Mouse (Mus musculus) neural tube, embryonic 15.5 days (tissue): ENCODE results near the gene Vwa3a. TPM values are rescaled to one million over a fixed set of nuclear protein-coding genes. Genes with fewer than 3 reads are reported as not detected.
A peak's percentile ranks its signal among the peaks of the same experiment; 100 is the strongest.

Experiments used
- ATAC-seq: fragments of 200-750 bp; cut with Nextera tagmentation; 2 replicates; pipeline ENCODE4 v1.8.0; 2017; ENCODE audit warnings: mild to moderate bottlenecking, moderate TSS enrichment, moderate library complexity; ENCODE audit not compliant: low FRiP score
- H3K27ac ChIP-seq: fragments of 300-500 bp; sonication (generic); replicated peaks from 2 replicates; pipeline ENCODE4 v1.5.1; 2015; ENCODE audit warnings: mild to moderate bottlenecking, inconsistent platforms
- H3K27me3 ChIP-seq: fragments of 300-500 bp; sonication (generic); replicated peaks from 2 replicates; pipeline ENCODE4 v1.6.1; 2015; ENCODE audit warnings: inconsistent platforms
- H3K36me3 ChIP-seq: fragments of 300-500 bp; sonication (generic); 2 replicates; pipeline ENCODE4 v1.6.1; 2015; ENCODE audit warnings: inconsistent platforms
- H3K4me1 ChIP-seq: fragments of 300-500 bp; sonication (generic); 2 replicates; pipeline ENCODE4 v1.6.1; 2015; ENCODE audit warnings: inconsistent platforms
- H3K4me2 ChIP-seq: fragments of 300-500 bp; sonication (generic); 2 replicates; pipeline ENCODE4 v1.6.1; 2015; ENCODE audit warnings: inconsistent platforms, mild to moderate bottlenecking, moderate library complexity
- H3K4me3 ChIP-seq: fragments of 300-500 bp; sonication (generic); replicated peaks from 2 replicates; pipeline ENCODE4 v1.5.1; 2015; ENCODE audit warnings: mild to moderate bottlenecking, inconsistent platforms
- H3K9ac ChIP-seq: fragments of 300-500 bp; sonication (generic); replicated peaks from 2 replicates; pipeline ENCODE4 v1.6.1; 2015; ENCODE audit warnings: mild to moderate bottlenecking, inconsistent platforms
- H3K9me3 ChIP-seq: fragments of 300-500 bp; sonication (generic); replicated peaks from 2 replicates; pipeline ENCODE4 v1.6.1; 2016; ENCODE audit warnings: inconsistent platforms
- WGBS: fragments of 180-500 bp; shearing (Covaris S2); methylation state at CpG from one replicate; pipeline ENCODE4 v1.1.7; 2015; ENCODE audit warnings: mixed read lengths; 5-methylcytosine and 5-hydroxymethylcytosine counted together
- polyA plus RNA-seq: library from polyadenylated mRNA; unstranded; fragments of >200 nt; fragmentation: Nextera tagmentation; extraction: Ambion mirVana; gene quantifications from 2 replicates; pipeline ENCODE4 v1.2.1, GENCODE M21; 2015

Vwa3a gene
- polyA plus RNA-seq, 1 experiment from 2014 or later = 0.86 TPM

DNA sequence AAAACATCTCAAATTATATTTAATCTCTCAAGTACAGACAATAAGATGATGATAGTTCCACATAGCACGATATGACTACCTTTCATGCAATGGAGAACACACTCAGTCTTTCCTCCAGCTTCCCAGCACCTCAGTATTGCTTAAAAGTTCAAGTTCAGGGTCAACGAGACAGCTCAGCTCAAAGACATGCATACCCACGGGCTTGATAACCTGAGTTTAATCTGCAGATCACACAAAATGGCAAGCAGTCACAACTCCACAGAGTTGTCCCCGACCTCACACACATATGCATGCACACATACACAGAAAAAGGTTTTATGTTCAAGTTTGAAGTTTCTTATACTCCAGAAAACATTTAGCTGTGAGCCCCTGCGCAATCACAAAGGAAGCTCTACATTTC, 18.1 kb upstream of the Vwa3a start:
- Histone ChIP-seq H3K4me2 (no peak overlapping the region), H3K4me1 (peaks cover 16% of the 10 kb centered on the region), H3K27ac (no peak overlapping the region), H3K4me3 (no peak overlapping the region), H3K9me3 (no peaks in the 10 kb centered on the region), H3K27me3 (no peaks in the 10 kb centered on the region), H3K36me3 (no peaks in the 10 kb centered on the region), H3K9ac (no peak overlapping the region)
- ATAC-seq = no peak
- 92% methylated on average over 5 of the region's 5 CpGs for WGBS

DNA sequence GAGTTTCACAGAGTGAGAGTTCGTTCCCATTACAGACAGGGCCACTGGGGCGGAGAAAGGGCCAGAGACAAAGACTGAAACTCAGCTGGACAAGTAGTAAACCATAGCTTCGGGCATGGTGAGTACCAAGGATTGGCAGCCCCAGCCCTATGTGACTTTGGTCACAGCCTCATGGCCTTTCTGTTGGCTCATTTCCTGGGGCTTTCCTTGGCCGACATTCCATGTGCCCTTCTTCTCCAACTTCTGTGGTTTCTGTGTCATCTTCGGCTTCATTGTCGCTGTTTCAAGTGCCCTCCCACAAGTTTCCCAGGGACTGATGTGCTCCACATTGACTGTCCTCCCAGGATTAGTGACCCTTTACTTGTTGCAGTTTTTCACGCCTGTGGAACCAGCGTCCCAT, 17.7 kb upstream of the Vwa3a start:
- H3K4me3 ChIP-seq = no peak overlapping the region
- no peaks in the 10 kb centered on the region for H3K27me3 ChIP-seq
- H3K9ac ChIP-seq = no peak overlapping the region
- H3K4me2 ChIP-seq = no peak overlapping the region
- H3K27ac ChIP-seq = no peak overlapping the region
- peaks cover 16% of the 10 kb centered on the region for H3K4me1 ChIP-seq
- H3K36me3 ChIP-seq = 0 out of 2 replicates have a peak, but pooled peaks cover 3% of the 10 kb centered on the region
- H3K9me3 ChIP-seq = no peaks in the 10 kb centered on the region
- 77% methylated on average over 8 of the region's 8 CpGs for WGBS
- no peak for ATAC-seq

DNA sequence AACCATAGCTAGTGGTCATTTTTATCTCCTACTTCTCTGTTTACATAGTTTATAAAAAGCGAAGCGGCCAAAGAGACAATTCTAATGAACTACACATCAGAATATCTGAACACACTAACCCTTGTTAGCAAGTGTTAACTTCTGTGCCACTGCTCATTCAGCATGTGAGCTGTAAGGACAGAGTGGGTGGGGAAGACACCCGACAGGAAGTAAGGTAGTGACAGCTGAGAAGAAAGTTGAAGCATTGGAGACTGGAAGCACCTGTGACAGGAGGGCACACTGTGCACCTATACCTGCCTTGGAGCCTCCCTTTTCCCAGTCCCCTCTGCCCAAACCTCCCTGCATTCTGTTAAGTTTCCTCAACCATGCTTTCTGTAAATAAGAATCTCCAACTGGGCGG, 17.1 kb upstream of the Vwa3a start:
- Histone ChIP-seq H3K4me2 (no peak overlapping the region), H3K4me3 (no peak overlapping the region), H3K27me3 (no peaks in the 10 kb centered on the region), H3K27ac (no peak overlapping the region), H3K36me3 (0 out of 2 replicates have a peak, but pooled peaks cover 3% of the 10 kb centered on the region), H3K4me1 (peaks cover 16% of the 10 kb centered on the region), H3K9me3 (no peaks in the 10 kb centered on the region), H3K9ac (no peak overlapping the region)
- no peak for ATAC-seq
- 90% methylated on average over 4 of the region's 4 CpGs for WGBS

DNA sequence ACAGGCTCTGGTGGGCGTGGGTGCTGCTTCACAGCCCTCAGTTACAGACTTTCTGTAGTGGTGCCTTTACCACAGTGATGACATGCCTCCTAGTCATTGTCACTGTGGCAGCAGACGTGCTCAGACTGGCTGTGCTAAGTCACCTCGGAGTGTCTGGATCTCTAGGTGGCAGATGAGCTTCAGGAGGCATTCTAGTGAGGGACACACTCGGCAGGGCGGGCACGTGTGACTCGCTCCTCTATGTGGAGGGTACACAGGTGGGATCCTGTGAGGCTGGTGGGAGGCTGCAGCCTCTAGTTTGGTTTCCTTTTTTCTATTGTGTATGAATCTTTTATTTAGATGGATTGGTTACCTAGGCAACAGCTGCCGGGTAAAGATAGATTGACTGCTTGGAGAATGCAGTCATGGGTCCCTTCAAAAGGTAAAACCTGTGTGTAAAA, 16.3 kb upstream of the Vwa3a start:
- WGBS = 51% methylated on average over 8 of the region's 8 CpGs
- H3K4me2 ChIP-seq = no peak overlapping the region
- H3K9ac ChIP-seq = no peak overlapping the region

DNA sequence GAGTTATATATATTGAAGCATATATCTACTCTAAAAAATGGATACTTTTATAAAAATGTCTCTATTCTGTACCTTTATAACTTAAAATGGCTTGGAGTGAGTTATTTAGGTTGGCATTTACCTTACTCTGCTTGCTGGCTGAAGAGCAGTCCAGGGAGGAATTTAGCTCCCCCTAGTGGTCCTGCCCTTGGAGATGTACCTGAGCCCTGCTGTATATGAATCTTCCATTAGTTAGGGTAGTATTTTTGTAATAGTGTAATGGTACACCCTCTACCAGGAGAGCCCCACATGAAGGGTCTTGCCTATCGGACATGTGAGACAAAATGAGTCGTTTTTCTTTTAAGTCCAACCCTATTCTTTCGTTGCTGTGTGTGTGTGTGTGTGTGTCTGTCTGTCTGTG, 11.5 kb upstream of the Vwa3a start:
- no peaks in the 10 kb centered on the region for H3K27me3 ChIP-seq
- H3K9me3 ChIP-seq = no peaks in the 10 kb centered on the region
- H3K36me3 ChIP-seq = peaks cover 15% of the 10 kb centered on the region
- no peak for ATAC-seq
- H3K4me1 ChIP-seq = peaks cover 5% of the 10 kb centered on the region; the same call in 1 of the 2 replicates
- 91% methylated on average over 3 of the region's 3 CpGs for WGBS
- no peak overlapping the region for H3K27ac ChIP-seq
- no peak overlapping the region for H3K4me2 ChIP-seq
- H3K4me3 ChIP-seq = no peak overlapping the region
- no peak overlapping the region for H3K9ac ChIP-seq

More for the DNA sequence above, 16.3 kb upstream of the Vwa3a start:
- Histone ChIP-seq H3K9me3 (no peaks in the 10 kb centered on the region), H3K4me1 (peaks cover 14% of the 10 kb centered on the region), H3K36me3 (peaks cover 5% of the 10 kb centered on the region; the same call in 1 of the 2 replicates), H3K4me3 (no peak overlapping the region), H3K27ac (0 out of 2 replicates have a peak overlapping the region, but pooled peaks have one; percentile 33), H3K27me3 (no peaks in the 10 kb centered on the region)
- 0 out of 2 replicates have a peak, but pooled peaks have one; percentile 41 for ATAC-seq

DNA sequence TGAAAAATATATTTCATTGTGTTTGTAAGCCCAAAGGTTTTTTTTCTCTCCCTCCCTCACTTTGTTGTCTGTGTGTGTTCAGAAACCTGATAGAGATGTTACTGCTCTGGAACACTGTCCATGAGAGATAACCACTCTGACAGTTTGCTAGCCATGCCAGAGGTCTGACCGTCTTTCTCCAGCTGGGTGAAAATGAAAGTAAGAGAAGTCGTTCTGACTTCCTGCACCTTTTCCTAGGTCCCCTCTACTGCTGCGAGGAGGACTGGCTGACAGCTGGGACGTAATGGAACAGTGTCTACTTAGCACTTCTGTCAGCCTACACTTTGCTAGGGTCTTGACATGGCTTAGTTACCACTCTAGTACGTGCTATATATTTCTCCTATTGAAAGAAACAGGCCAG, 9.5 kb upstream of the Vwa3a start:
- no peaks in the 10 kb centered on the region for H3K9me3 ChIP-seq
- H3K9ac ChIP-seq = no peak overlapping the region
- H3K4me1 ChIP-seq = no peaks in the 10 kb centered on the region
- 87% methylated on average over 5 of the region's 5 CpGs for WGBS
- H3K36me3 ChIP-seq = peaks cover 15% of the 10 kb centered on the region
- H3K27me3 ChIP-seq = no peaks in the 10 kb centered on the region
- H3K27ac ChIP-seq = no peak overlapping the region
- no peak for ATAC-seq
- H3K4me2 ChIP-seq = no peak overlapping the region
- H3K4me3 ChIP-seq = no peak overlapping the region

DNA sequence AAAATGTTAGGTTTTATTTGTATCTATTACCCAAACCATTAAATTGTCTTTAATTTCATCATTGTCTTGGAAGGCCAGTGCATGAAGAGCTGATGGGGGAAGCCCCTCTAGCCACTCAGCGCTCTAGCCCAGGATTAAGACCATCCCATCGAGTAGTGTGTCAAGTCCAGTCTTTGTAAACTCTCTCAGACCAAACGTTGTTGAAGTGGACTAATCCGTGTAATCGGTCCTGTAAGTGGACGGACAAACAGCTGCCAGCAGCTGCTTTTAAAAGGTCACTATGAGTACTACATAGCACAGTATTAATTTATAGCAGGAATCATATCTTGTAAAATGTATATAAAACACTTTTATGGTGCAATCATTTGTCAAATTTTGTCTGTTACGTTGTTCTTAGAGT, 6.2 kb upstream of the Vwa3a start:
- Histone ChIP-seq H3K4me3 (no peak overlapping the region), H3K9ac (no peak overlapping the region), H3K4me2 (no peak overlapping the region), H3K27ac (no peak overlapping the region), H3K4me1 (no peaks in the 10 kb centered on the region), H3K27me3 (no peaks in the 10 kb centered on the region), H3K9me3 (no peaks in the 10 kb centered on the region), H3K36me3 (peaks cover 9% of the 10 kb centered on the region)
- no peak for ATAC-seq
- WGBS = 90% methylated on average over 7 of the region's 7 CpGs

DNA sequence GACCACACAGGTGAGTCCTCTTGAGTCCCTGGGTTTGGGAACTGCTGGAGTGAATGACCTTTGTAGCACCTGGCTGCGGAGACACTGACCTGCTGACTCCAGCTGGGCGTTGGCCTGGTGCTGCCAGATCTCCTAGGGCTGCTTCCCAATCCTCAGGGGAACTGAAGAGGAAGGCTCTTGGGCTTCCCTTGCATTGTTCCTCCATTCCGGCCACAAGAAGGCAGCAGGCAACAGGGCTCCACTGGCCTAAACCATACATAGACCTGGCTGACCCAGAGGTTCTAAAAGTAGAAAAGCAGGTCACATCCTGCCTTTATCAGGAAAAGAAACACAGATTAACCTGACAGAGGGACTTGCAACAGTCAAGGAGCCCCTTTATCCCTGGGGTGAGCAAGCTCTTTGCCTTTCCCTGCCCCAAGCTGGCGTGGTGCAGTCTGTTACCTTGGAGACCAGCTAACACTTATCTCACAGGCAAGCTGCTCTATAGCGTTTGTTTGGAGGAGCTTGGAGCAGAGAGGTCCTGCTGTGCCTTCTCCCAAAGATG, 512 bp downstream of the Vwa3a start:
- Histone ChIP-seq H3K4me1 (peaks cover 5% of the 10 kb centered on the region; the same call in 1 of the 2 replicates), H3K9ac (no peak overlapping the region), H3K36me3 (no peaks in the 10 kb centered on the region), H3K27me3 (no peaks in the 10 kb centered on the region), H3K4me3 (no peak overlapping the region), H3K4me2 (no peak overlapping the region), H3K27ac (no peak overlapping the region), H3K9me3 (no peaks in the 10 kb centered on the region)
- ATAC-seq = no peak
- 19% methylated on average over 5 of the region's 5 CpGs for WGBS

DNA sequence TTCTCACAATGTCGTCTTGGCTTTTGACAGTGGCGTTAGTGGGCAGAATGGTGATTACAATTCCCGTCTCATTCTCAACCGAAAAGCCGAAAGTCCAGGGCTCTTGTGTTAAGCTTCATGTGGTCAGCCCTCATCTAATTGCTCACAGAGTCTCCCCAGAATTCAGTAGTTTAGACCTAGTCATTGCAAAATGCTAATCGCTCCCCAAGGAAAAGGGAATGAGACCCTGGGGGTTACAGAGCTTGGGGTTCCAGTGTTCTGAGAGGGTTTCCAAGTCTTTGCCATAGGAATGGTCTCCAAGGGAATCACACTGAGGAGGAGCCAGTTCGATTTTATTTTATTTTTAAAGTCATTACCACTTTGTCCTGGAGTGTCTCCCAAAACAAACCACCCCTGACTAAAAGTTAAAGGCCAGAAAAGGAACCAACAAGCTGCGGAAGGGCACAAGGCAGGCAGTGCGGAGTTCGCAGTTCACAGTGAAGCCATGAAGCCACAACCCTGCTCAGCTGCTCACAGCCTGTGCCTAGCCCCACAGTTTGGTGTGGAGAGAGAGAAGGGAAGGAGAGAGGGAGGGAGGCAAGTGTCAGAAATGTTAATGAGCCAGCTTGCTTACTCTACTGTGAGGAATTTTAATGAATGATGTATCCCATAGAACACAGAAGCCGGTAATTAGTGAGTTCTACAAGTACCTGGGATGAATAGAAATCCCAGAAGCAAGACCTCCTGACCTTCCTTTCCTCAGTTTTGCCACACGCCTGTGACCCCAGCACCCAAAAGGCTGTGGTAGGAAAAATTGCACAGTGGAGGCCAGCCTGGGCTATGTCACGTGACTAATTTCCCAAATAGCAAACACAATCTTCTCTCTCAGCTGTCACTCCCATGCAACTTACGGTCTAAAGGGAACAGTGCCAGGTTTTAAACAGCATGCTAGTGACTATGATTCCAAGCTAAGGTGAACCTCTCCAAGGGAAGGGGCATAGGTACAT, 4.5 kb downstream of the Vwa3a start:
- no peaks in the 10 kb centered on the region for H3K27me3 ChIP-seq
- H3K4me2 ChIP-seq = no peak overlapping the region
- 78% methylated on average over 14 of the region's 14 CpGs for WGBS
- no peaks in the 10 kb centered on the region for H3K9me3 ChIP-seq
- no peak overlapping the region for H3K9ac ChIP-seq
- no peak for ATAC-seq
- peaks cover 5% of the 10 kb centered on the region; the same call in 1 of the 2 replicates for H3K4me1 ChIP-seq
- no peaks in the 10 kb centered on the region for H3K36me3 ChIP-seq
- no peak overlapping the region for H3K27ac ChIP-seq
- H3K4me3 ChIP-seq = no peak overlapping the region

DNA sequence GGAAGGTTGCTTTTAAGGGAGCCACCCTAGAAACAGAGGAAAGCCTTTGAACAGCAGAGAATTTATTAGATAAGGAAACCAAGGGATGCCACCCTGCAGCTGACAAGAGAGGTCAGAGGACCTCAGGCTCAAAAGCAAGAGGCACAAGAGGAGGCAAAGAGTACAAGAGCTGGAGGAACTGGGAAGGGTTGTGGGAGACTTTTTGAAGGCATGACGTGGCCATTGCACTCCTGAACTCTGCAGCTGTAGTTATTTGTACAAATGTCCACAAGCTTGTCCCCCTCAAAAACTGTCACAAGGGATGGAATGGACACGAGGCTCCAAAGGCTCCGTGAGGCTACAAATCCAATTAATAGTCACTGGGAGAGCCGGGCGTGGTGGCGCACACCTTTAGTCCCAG, 5.5 kb downstream of the Vwa3a start:
- Histone ChIP-seq H3K9ac (no peak overlapping the region), H3K27me3 (no peaks in the 10 kb centered on the region), H3K36me3 (no peaks in the 10 kb centered on the region), H3K27ac (no peak overlapping the region), H3K9me3 (no peaks in the 10 kb centered on the region), H3K4me1 (peaks cover 3% of the 10 kb centered on the region; the same call in 1 of the 2 replicates), H3K4me2 (no peak overlapping the region), H3K4me3 (no peak overlapping the region)
- ATAC-seq = no peak
- WGBS = 93% methylated on average over 6 of the region's 6 CpGs

DNA sequence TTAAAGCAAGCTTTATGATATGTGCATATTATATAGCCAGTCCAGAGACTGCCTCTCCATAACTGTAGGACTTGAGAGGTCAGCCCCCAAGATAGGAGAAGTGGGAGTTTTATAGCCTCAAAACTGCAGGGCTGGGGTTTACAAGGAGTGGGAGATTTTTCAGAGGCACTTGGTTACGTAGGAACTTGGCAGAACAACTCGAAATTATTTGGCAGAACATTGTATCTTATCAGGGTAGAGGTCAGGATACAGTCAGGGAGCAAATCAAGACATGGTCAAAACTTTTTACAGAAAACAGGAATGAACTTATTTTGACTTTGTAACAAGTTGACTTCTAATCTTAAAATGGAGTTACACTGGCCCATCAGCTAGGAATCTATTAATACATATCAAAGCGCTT, 6.9 kb downstream of the Vwa3a start:
- no peaks in the 10 kb centered on the region for H3K4me1 ChIP-seq
- H3K27me3 ChIP-seq = no peaks in the 10 kb centered on the region
- no peak overlapping the region for H3K4me2 ChIP-seq
- H3K9me3 ChIP-seq = no peaks in the 10 kb centered on the region
- H3K4me3 ChIP-seq = no peak overlapping the region
- no peak overlapping the region for H3K9ac ChIP-seq
- no peak overlapping the region for H3K27ac ChIP-seq
- 83% methylated on average over 3 of the region's 3 CpGs for WGBS
- no peak for ATAC-seq
- no peaks in the 10 kb centered on the region for H3K36me3 ChIP-seq

DNA sequence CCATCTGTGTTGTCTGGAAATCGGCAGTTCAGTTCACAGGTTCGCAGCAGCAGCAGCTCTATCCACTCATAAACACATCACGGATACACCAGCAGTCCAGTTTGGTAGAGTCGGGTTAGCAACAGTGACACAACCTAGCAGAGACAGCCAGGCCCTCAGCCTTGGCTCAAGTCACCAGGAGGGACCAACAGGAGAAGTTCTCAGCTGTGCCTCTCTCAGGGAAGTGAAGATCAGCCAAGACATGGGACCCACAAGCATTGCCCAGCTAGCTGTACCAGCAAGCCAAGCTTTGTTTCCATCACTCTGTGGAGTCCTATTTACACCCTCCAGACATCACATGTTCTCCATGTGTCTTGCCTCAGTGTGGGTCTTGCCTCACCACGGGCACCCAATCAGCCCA, 7.7 kb downstream of the Vwa3a start:
- H3K27ac ChIP-seq = no peak overlapping the region
- H3K4me2 ChIP-seq = no peak overlapping the region
- H3K4me3 ChIP-seq = no peak overlapping the region
- ATAC-seq = no peak
- WGBS = 91% methylated on average over 5 of the region's 5 CpGs
- no peaks in the 10 kb centered on the region for H3K4me1 ChIP-seq
- no peaks in the 10 kb centered on the region for H3K9me3 ChIP-seq
- H3K36me3 ChIP-seq = no peaks in the 10 kb centered on the region
- no peaks in the 10 kb centered on the region for H3K27me3 ChIP-seq
- no peak overlapping the region for H3K9ac ChIP-seq
